Mouse (Mus musculus) C2C12 (cell line): ENCODE data around the gene Noto. TPM values are rescaled to one million over a fixed set of nuclear protein-coding genes. Genes with fewer than 3 reads are reported as not detected.

ENCODE experiments used
- H3K27me3 ChIP-seq: one replicate; pipeline ENCODE4 v1.6.1; 2011; ENCODE audit not compliant: control insufficient read depth, insufficient read depth, insufficient read length
- H3K36me3 ChIP-seq: one replicate; pipeline ENCODE4 v1.6.1; 2011; ENCODE audit not compliant: control insufficient read depth, insufficient read depth
- H3K4me3 ChIP-seq: one replicate; pipeline ENCODE4 v1.5.1; 2011; ENCODE audit warnings: mild to moderate bottlenecking, control low read depth; ENCODE audit not compliant: poor library complexity, insufficient read depth, severe bottlenecking
- H3K79me2 ChIP-seq: one replicate; pipeline ENCODE4 v1.6.1; 2011; ENCODE audit not compliant: control insufficient read depth, insufficient read depth
- H3K79me3 ChIP-seq: one replicate; pipeline ENCODE4 v1.6.1; 2011; ENCODE audit warnings: low read depth, control low read depth
- H3ac ChIP-seq: one replicate; pipeline ENCODE3; 2011; ENCODE audit warnings: low read depth; ENCODE audit not compliant: control insufficient read depth, insufficient read length
- CEBPB ChIP-seq: IDR thresholded peaks from one replicate; pipeline ENCODE4 v1.6.1; 2011; ENCODE audit warnings: low read depth, mild to moderate bottlenecking, control low read depth, moderate library complexity
- CTCF ChIP-seq: IDR thresholded peaks from one replicate; pipeline ENCODE4 v1.5.1; 2011; ENCODE audit not compliant: control insufficient read depth, insufficient read depth, insufficient read length
- FOSL1 ChIP-seq: IDR thresholded peaks from one replicate; pipeline ENCODE4 v1.8.0; 2011; ENCODE audit warnings: mild to moderate bottlenecking, low read length; ENCODE audit not compliant: poor library complexity, insufficient read depth, severe bottlenecking
- MAX ChIP-seq: IDR thresholded peaks from one replicate; pipeline ENCODE4 v1.6.1; 2011; ENCODE audit warnings: mild to moderate bottlenecking, control low read depth
- MYOD1 ChIP-seq: IDR thresholded peaks from one replicate; pipeline ENCODE4 v1.6.1; 2011; ENCODE audit warnings: low read depth; ENCODE audit not compliant: control insufficient read depth, insufficient read length
- MYOG ChIP-seq: IDR thresholded peaks from one replicate; pipeline ENCODE4 v1.6.1; 2011; ENCODE audit not compliant: control insufficient read depth, insufficient read length; ENCODE audit errors: extremely low read depth
- USF1 ChIP-seq: IDR thresholded peaks from one replicate; pipeline ENCODE4 v1.6.1; 2011; ENCODE audit warnings: low read depth, mild to moderate bottlenecking, control low read depth, moderate library complexity
- polyA plus RNA-seq: library from polyadenylated mRNA; unstranded; fragments of >200 nt; fragmentation: generic; extraction: Trizol; gene quantifications from one replicate; pipeline ENCODE4 v1.2.1, GENCODE M21; 2012; ENCODE audit warnings: missing spikeins

Gene Noto
- polyA plus RNA-seq, 1 experiment: not detected

DNA sequence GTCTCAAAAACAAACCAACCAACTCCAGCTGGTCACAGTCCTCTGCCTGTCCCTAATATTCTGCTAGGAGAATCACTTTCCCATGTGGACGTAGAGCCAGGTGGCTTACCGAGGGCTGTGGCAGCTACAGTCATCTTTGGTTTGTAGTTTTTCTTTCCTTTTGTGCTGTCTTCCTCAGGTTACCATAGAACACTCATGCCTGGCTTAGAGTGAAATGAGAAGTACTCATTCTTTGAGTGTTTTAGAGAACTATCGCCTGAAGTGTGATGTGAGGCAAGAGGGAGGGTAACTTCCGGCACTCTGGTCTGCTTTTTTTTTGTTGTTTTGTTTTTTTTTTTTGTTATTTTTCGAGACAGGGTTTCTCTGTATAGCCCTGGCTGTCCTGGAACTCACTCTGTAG is 10.2 kb downstream of the Noto start:
- H3ac ChIP-seq: no peak overlapping the region
- no peak overlapping the region for H3K4me3 ChIP-seq
- TF ChIP-seq CTCF (no peak), MAX (no peak), USF1 (no peak)

DNA sequence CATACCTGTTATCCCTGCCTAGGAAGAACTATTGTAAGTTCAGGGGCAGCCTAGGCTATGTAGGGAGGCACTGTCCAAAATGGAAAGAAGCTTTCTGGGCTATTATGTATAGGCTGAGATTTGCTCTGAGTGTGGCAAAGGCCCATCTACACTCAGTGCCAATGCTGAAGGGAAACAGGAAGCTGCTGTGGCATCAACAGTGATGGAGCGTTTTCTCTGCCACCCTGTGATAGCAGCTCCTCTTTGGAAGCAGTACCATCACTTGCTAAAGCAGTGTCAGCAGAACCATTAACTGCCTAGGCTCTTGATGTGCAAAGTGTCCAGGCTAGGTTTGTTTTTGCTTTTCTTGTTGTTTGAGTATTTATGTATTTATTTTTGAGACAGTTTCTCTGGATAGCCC is 12.5 kb downstream of the Noto start:
- no peak overlapping the region for H3ac ChIP-seq
- H3K79me3 ChIP-seq: peaks cover 53% of the 10 kb centered on the region
- H3K79me2 ChIP-seq: peaks cover 73% of the 10 kb centered on the region
- H3K4me3 ChIP-seq: no peak overlapping the region
- no peak for TF ChIP-seq CTCF
- no peak for TF ChIP-seq USF1
- TF ChIP-seq MYOG: no peak
- TF ChIP-seq CEBPB: no peak
- no peak for TF ChIP-seq MYOD1
- no peak for TF ChIP-seq FOSL1
- TF ChIP-seq MAX: no peak
- peaks cover 32% of the 10 kb centered on the region for H3K36me3 ChIP-seq
- no peaks in the 10 kb centered on the region for H3K27me3 ChIP-seq

More for the DNA sequence above, 10.2 kb downstream of the Noto start:
- H3K79me2 ChIP-seq: peaks cover 72% of the 10 kb centered on the region
- H3K36me3 ChIP-seq: peaks cover 12% of the 10 kb centered on the region
- peaks cover 52% of the 10 kb centered on the region for H3K79me3 ChIP-seq
- no peaks in the 10 kb centered on the region for H3K27me3 ChIP-seq

DNA sequence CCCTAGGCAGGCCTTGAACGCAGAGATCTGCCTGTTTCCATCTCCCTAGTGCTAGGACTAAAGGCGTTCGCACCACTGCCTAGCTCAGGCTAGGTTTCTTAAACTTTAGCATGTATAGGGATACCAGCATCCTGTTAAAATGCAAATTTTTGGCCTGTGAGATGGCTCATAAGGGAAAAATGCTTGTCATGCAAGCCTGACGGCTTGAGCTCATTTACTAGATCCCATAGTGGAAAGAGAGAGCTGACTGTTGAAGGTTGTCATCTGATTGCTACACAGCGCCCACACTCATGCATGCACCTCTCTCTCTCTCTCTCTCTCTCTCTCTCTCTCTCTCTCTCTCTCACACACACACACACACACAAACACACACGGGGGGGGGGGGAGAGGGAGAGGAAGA is 12.9 kb downstream of the Noto start:
- H3K27me3 ChIP-seq: no peaks in the 10 kb centered on the region
- peaks cover 73% of the 10 kb centered on the region for H3K79me2 ChIP-seq
- H3K36me3 ChIP-seq: peaks cover 37% of the 10 kb centered on the region
- H3K4me3 ChIP-seq: no peak overlapping the region
- TF ChIP-seq MAX: no peak
- TF ChIP-seq FOSL1: no peak
- TF ChIP-seq CEBPB: no peak
- no peak overlapping the region for H3ac ChIP-seq
- H3K79me3 ChIP-seq: peaks cover 53% of the 10 kb centered on the region

DNA sequence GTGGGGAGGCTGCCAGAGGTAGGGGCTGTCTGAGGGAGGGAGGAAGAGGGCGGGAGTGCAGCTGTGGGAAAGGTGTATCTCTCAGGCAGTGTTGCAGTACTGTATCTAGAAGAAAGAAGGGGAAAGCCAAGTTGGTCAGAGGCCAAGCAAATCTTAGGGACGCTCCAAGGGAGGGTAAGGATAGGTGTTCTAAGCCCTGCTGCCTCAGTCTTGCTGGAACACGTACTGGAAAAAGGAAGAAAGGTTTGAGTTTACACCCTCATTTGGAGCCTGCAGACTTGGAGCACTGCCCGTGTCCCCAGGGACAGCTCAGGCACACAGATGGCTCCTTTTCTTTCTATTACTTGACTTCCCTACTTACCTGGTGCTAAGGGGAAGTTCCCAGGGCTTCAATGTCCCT is 17.5 kb downstream of the Noto start:
- no peak overlapping the region for H3ac ChIP-seq
- peaks cover 68% of the 10 kb centered on the region for H3K36me3 ChIP-seq
- H3K27me3 ChIP-seq: no peaks in the 10 kb centered on the region
- no peak overlapping the region for H3K4me3 ChIP-seq
- H3K79me3 ChIP-seq: peaks cover 15% of the 10 kb centered on the region
- no peak for TF ChIP-seq MYOD1
- H3K79me2 ChIP-seq: peaks cover 28% of the 10 kb centered on the region

DNA sequence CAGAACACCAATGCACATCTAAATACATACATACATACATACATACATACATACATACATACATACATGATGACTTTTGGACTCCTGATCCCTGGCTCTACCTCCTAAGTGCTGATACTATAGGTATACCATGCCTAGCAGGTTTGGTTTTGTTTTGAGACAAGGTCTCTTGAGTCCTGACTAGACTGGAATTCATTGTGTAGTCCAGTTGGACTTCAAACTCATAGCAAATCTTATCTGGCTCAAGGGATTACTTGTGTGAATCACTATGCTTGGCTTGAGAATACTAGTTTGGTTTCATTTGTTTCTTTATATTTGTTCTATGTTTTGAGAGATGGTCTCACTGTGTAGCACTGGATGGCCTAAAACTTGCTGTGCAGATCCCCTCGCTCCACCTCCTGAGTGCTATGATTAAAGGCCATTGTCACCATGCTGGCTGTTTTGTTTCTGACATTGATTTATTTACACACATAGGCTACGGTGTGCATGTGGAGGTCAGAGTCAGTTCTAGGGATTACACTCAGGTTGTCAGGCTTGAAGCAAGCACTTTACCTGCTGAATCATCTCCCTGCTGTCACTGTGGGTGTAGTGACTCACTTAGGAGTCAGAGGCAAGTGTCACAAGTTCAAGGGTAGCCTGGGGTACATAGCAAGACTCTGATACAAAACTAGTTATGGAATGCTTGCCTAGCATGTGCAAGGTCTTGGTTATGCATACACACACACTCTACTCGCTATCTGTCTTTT is 20.0 kb downstream of the Noto start:
- H3K4me3 ChIP-seq: no peak overlapping the region
- peaks cover 3% of the 10 kb centered on the region for H3K79me2 ChIP-seq
- peaks cover 71% of the 10 kb centered on the region for H3K36me3 ChIP-seq
- H3K27me3 ChIP-seq: no peaks in the 10 kb centered on the region
- no peak overlapping the region for H3ac ChIP-seq
- peaks cover 3% of the 10 kb centered on the region for H3K79me3 ChIP-seq
- peak; percentile 3 for TF ChIP-seq MYOD1
- TF ChIP-seq FOSL1: no peak

DNA sequence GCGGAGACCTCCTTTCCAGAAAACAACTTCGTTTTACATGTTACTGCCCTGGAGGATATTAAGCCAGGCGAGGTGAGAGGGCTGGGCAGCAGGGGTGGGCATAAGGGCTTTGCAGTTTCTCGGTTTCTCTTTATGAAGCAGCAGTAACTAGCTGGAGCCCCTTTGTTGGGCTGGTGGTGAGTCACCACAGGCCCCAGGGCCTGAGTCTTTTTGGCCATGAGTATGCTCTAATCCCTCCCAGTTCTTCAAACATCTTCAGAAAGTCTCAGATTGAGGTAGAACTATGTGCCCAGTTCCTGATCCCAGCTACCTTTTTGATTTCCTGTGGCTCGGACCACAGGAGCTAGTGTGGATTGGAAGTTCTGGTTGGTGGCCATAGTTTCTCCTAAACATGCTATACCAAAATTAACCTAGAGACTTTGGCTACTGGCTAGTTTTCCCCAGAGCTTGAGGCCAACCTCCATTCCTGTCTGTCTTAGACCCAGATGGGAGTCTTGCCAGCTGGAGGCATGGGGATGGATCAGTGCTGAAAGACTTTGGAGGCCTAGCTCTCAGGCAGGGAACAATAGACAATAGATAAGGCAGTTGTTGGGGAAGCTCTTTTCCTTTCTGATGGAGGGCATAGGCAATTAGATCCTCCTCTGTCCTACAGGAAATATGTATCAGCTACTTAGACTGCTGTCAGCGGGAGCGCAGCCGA is 20.7 kb downstream of the Noto start:
- TF ChIP-seq CEBPB (no peak), MYOD1 (no peak), MAX (no peak), CTCF (no peak), USF1 (no peak), MYOG (no peak), FOSL1 (no peak)
- Histone ChIP-seq H3K4me3 (no peak overlapping the region), H3ac (no peak overlapping the region), H3K79me2 (no peaks in the 10 kb centered on the region), H3K27me3 (no peaks in the 10 kb centered on the region), H3K36me3 (peaks cover 63% of the 10 kb centered on the region), H3K79me3 (peaks cover 2% of the 10 kb centered on the region)
